Mouse (Mus musculus) left cerebral cortex, adult 2 months (tissue): ENCODE data around the gene Ccdc47. TPM values are rescaled to one million over a fixed set of nuclear protein-coding genes. Genes with fewer than 3 reads are reported as not detected.

Source experiments
- DNase-seq, 2 experiments: peaks; one replicate each; pipeline ENCODE4 v3.0.0; 2021 to 2022; ENCODE audit warnings: low spot score in 2 of 2, mixed read lengths in 1 of 2; ENCODE audit errors: extremely low spot score in 1 of 2
- H3K27ac ChIP-seq: fragments of 200-600 bp; 2 replicates; pipeline ENCODE4 v1.8.1; 2022
- H3K4me3 ChIP-seq: fragments of 200-600 bp; 2 replicates; pipeline ENCODE4 v1.8.1; 2022
- CTCF ChIP-seq: fragments of 200-600 bp; IDR thresholded peaks from 2 replicates; pipeline ENCODE4 v1.8.1; 2022; ENCODE audit warnings: antibody characterized with exemption, mild to moderate bottlenecking, moderate library complexity
- intact Hi-C: fragments of 180-260 bp; cut with DNase I; formaldehyde crosslinking; loops from one replicate; pipeline ENCODE4 v1.15.1; 2025
- long read RNA-seq, 2 experiments: library from polyadenylated mRNA; stranded (forward); transcript quantifications; one replicate each; pipeline ENCODE4 v2.0.0; 2021; ENCODE audit warnings: borderline mapping rate in 2 of 2
- total RNA-seq, 2 experiments: library from RNA; stranded (reverse); gene quantifications; 2 replicates each; pipeline ENCODE4 v1.2.3; 2021

The Ccdc47 gene
- 10 to 100 TPM; 83.2 to 84.8 TPM for total RNA-seq
- long read RNA-seq, experiment 1, full-length matches to known transcripts, result 111 of 132 reads
- long read RNA-seq, experiment 1, partial matches to known transcripts, result 13 of 132 reads
- long read RNA-seq, experiment 1, other reads (novel, unspliced or antisense), result 8 of 132 reads
- long read RNA-seq, experiment 2, full-length matches to known transcripts, result 94 of 110 reads
- long read RNA-seq, experiment 2, partial matches to known transcripts, result 10 of 110 reads
- long read RNA-seq, experiment 2, other reads (novel, unspliced or antisense), result 6 of 110 reads

GRCm38 (mm10) chr11:106215927-106216729 is at the start of gene Ccdc47:
Gene Ccdc47 (minus strand): TSS chr11:106216344.
- no peak for TF ChIP-seq CTCF
- peak within 1 kb of the TSS; percentile 85 for H3K27ac ChIP-seq
- peak within 1 kb of the TSS; percentile 87 for H3K4me3 ChIP-seq
- DNase-seq, result peak; percentile 89 to 97
- intact Hi-C loops, result loop anchor here (1.0 to 5.0 kb wide), 4 partner anchors 23 to 57 kb away; partner anchors contain the start of genes Ftsj3, Gm10840, Limd2 and Psmc5

GRCm38 (mm10) chr11:106265570-106265969 is 49.4 kb upstream of the Ccdc47 start:
- TF ChIP-seq CTCF, result no peak
- no peak for DNase-seq
- H3K4me3 ChIP-seq, result no peak overlapping the region
- intact Hi-C loops, result no loop called here
- no peak overlapping the region for H3K27ac ChIP-seq

GRCm38 (mm10) chr11:106264988-106265387 is 48.8 kb upstream of the Ccdc47 start:
- no peak for TF ChIP-seq CTCF

GRCm38 (mm10) chr11:106263963-106264362 is 47.8 kb upstream of the Ccdc47 start:
- TF ChIP-seq CTCF, result no peak
- Histone ChIP-seq H3K4me3 (no peak overlapping the region), H3K27ac (no peak overlapping the region)
- no peak for DNase-seq
- intact Hi-C loops, result no loop called here

More at GRCm38 (mm10) chr11:106264988-106265387, 48.8 kb upstream of the Ccdc47 start:
- Histone ChIP-seq H3K27ac (no peak overlapping the region), H3K4me3 (no peak overlapping the region)
- intact Hi-C loops, result no loop called here
- DNase-seq, result no peak

GRCm38 (mm10) chr11:106260826-106261450 is 44.8 kb upstream of the Ccdc47 start:
- no peak for TF ChIP-seq CTCF
- H3K27ac ChIP-seq, result no peak overlapping the region
- intact Hi-C loops, result no loop called here
- DNase-seq, result no peak
- H3K4me3 ChIP-seq, result no peak overlapping the region

- peak; percentile 44 for TF ChIP-seq CTCF
- DNase-seq, result no peak
- intact Hi-C loops, result loop anchor here (2.0 to 5.0 kb wide), 3 partner anchors 16 to 71 kb away; partner anchors contain the start of genes Ccdc47, Ddx42 and Smarcd2
These were observed 40.6 kb upstream of the Ccdc47 start for GRCm38 (mm10) chr11:106256775-106257174.

GRCm38 (mm10) chr11:106255685-106256451 is 39.7 kb upstream of the Ccdc47 start, which contains the start of the genes Ftsj3 and Psmc5:
Gene Ftsj3 (minus strand): TSS chr11:106256079.
Gene Psmc5 (plus strand): TSS chr11:106256154.
- peak within 1 kb of the TSS; percentile 93 for H3K27ac ChIP-seq
- intact Hi-C loops, result loop anchor here (2.0 to 5.0 kb wide), 3 partner anchors 17 to 71 kb away; partner anchors contain the start of genes Ccdc47, Ddx42 and Smarcd2
- no peak; the same call in 1 of the 2 replicates for TF ChIP-seq CTCF
- H3K4me3 ChIP-seq, result peak within 1 kb of the TSS; percentile 74
- peak; percentile 96 to 98 for DNase-seq

More at GRCm38 (mm10) chr11:106256775-106257174, 40.6 kb upstream of the Ccdc47 start:
- peak overlapping the region; percentile 74 for H3K4me3 ChIP-seq
- H3K27ac ChIP-seq, result peak overlapping the region; percentile 93; the same call in 1 of the 2 replicates

- H3K4me3 ChIP-seq, result peak overlapping the region; percentile 74
- intact Hi-C loops, result loop anchor here (5.0 kb wide), 2 partner anchors 38 to 72 kb away; partner anchors contain the start of genes Ccdc47 and Ddx42
- DNase-seq, result no peak
- no peak for TF ChIP-seq CTCF
- peak overlapping the region; percentile 42; the same call in 1 of the 2 replicates for H3K27ac ChIP-seq
These were observed 39.0 kb upstream of the Ccdc47 start for GRCm38 (mm10) chr11:106255174-106255573.

- intact Hi-C loops, result loop anchor here (5.0 kb wide), 2 partner anchors 37 to 73 kb away; partner anchors contain the start of genes Ccdc47 and Ddx42
- no peak for TF ChIP-seq CTCF
- Histone ChIP-seq H3K27ac (peak overlapping the region; percentile 42; the same call in 1 of the 2 replicates), H3K4me3 (peak overlapping the region; percentile 74)
- DNase-seq, result no peak
These were observed 38.6 kb upstream of the Ccdc47 start for GRCm38 (mm10) chr11:106254767-106255166.

GRCm38 (mm10) chr11:106249326-106249725 is 33.2 kb upstream of the Ccdc47 start:
- Histone ChIP-seq H3K4me3 (no peak overlapping the region), H3K27ac (no peak overlapping the region)
- intact Hi-C loops, result no loop called here
- DNase-seq, result no peak
- TF ChIP-seq CTCF, result no peak
